Mouse (Mus musculus) CH12.LX (cell line): ENCODE data around the gene Slc44a4. TPM values are rescaled to one million over a fixed set of nuclear protein-coding genes. Genes with fewer than 3 reads are reported as not detected.
"Not testable (repeated sequence)": the region's sequence is repeated elsewhere in the genome, so short reads cannot be mapped to it uniquely, and the experiment has no call there.

ENCODE experiments used
- DNase-seq: peaks from one replicate; pipeline ENCODE4 v3.0.0-alpha.2; 2013; ENCODE audit errors: extremely low read depth
- H3K27ac ChIP-seq: 2 replicates; pipeline ENCODE4 v1.5.1; 2012; ENCODE audit warnings: low read depth, mild to moderate bottlenecking, control low read depth, moderate library complexity; ENCODE audit not compliant: insufficient read depth
- H3K27me3 ChIP-seq: replicated peaks from 2 replicates; pipeline ENCODE3; 2012; ENCODE audit warnings: inconsistent platforms
- H3K36me3 ChIP-seq, 2 experiments: replicated peaks in 1 of 2; 2 replicates each; pipeline versions ENCODE3 to v1.6.1; 2012; ENCODE audit warnings: inconsistent platforms in 1 of 2, low read length in 1 of 2, mild to moderate bottlenecking in 1 of 2, mixed read lengths in 1 of 2, moderate library complexity in 1 of 2; ENCODE audit not compliant: control insufficient read depth in 1 of 2, insufficient read depth in 1 of 2
- H3K4me1 ChIP-seq, 2 experiments: 2 replicates each; pipeline ENCODE4 v1.6.1; 2012; ENCODE audit warnings: inconsistent platforms in 1 of 2, moderate library complexity in 1 of 2; ENCODE audit not compliant: insufficient read depth in 2 of 2, control insufficient read depth in 1 of 2
- H3K4me2 ChIP-seq: 2 replicates; pipeline ENCODE4 v1.6.1; 2012; ENCODE audit warnings: low read depth, mild to moderate bottlenecking, control low read depth; ENCODE audit not compliant: poor library complexity, insufficient read depth, severe bottlenecking
- H3K4me3 ChIP-seq, 3 experiments: fragments of 150-350 bp in 1 of 3; sonication (generic) in 1 of 3; replicated peaks in 1 of 3; 2 replicates each; pipeline versions ENCODE3 to v1.5.1; 2011 to 2012; ENCODE audit warnings: low read depth in 2 of 3, low read length in 2 of 3, mild to moderate bottlenecking in 2 of 3, moderate library complexity in 2 of 3, control low read depth in 1 of 3, improper control_type of control experiment in 1 of 3, inconsistent platforms in 1 of 3, mixed read lengths in 1 of 3; ENCODE audit not compliant: poor library complexity in 1 of 3
- H3K79me2 ChIP-seq: replicated peaks from 2 replicates; pipeline ENCODE4 v1.6.1; 2012; ENCODE audit warnings: mild to moderate bottlenecking, moderate library complexity; ENCODE audit not compliant: control insufficient read depth, poor library complexity, insufficient read depth, severe bottlenecking; ENCODE audit errors: extremely low read depth
- H3K9ac ChIP-seq: 2 replicates; pipeline ENCODE4 v1.6.1; 2012; ENCODE audit warnings: low read depth, mild to moderate bottlenecking, control low read depth, moderate library complexity; ENCODE audit not compliant: insufficient read depth
- H3K9me3 ChIP-seq: replicated peaks from 2 replicates; pipeline ENCODE3; 2012; ENCODE audit warnings: low read length, inconsistent platforms, mixed read lengths
- BHLHE40 ChIP-seq: IDR thresholded peaks from 2 replicates; pipeline ENCODE4 v1.6.1; 2011; ENCODE audit warnings: mild to moderate bottlenecking, low read depth, low read length, improper control_type of control experiment
- CHD1 ChIP-seq: IDR thresholded peaks from 2 replicates; pipeline ENCODE4 v1.6.1; 2012; ENCODE audit warnings: low read depth, low read length, improper control_type of control experiment, inconsistent platforms
- CHD2 ChIP-seq: IDR thresholded peaks from 2 replicates; pipeline ENCODE4 v1.6.1; 2011; ENCODE audit warnings: low read length, improper control_type of control experiment
- CTCF ChIP-seq, 2 experiments: IDR thresholded peaks in 1 of 2; conservative IDR thresholded peaks in 1 of 2; 2 replicates each; pipeline ENCODE4 v1.5.1; 2011 to 2012; ENCODE audit warnings: low read depth in 2 of 2, low read length in 2 of 2, improper control_type of control experiment in 1 of 2, inconsistent platforms in 1 of 2, mild to moderate bottlenecking in 1 of 2, moderate library complexity in 1 of 2
- ELF1 ChIP-seq: IDR thresholded peaks from 2 replicates; pipeline ENCODE4 v1.6.1; 2014; ENCODE audit warnings: low read depth, mild to moderate bottlenecking, inconsistent platforms, low read length, improper control_type of control experiment
- EP300 ChIP-seq: IDR thresholded peaks from 2 replicates; pipeline ENCODE4 v1.6.1; 2011; ENCODE audit warnings: low read length, improper control_type of control experiment
- ETS1 ChIP-seq: conservative IDR thresholded peaks from 2 replicates; pipeline ENCODE4 v1.6.1; 2012; ENCODE audit warnings: low read depth, mild to moderate bottlenecking, inconsistent platforms, low read length, improper control_type of control experiment, moderate library complexity
- GABPA ChIP-seq: IDR thresholded peaks from 2 replicates; pipeline ENCODE4 v1.6.1; 2012; ENCODE audit warnings: low read depth, low read length, improper control_type of control experiment, inconsistent platforms; ENCODE audit not compliant: insufficient replicate concordance
- HCFC1 ChIP-seq: IDR thresholded peaks from 2 replicates; pipeline ENCODE4 v1.6.1; 2012; ENCODE audit warnings: low read depth, mild to moderate bottlenecking, inconsistent platforms, low read length, improper control_type of control experiment
- JUN ChIP-seq: IDR thresholded peaks from 2 replicates; pipeline ENCODE4 v1.6.1; 2011; ENCODE audit warnings: low read depth, mild to moderate bottlenecking, low read length, improper control_type of control experiment, moderate library complexity; ENCODE audit not compliant: insufficient read depth
- JUND ChIP-seq: conservative IDR thresholded peaks from 2 replicates; pipeline ENCODE4 v1.6.1; 2011; ENCODE audit warnings: low read depth, low read length, improper control_type of control experiment
- KAT2A ChIP-seq: IDR thresholded peaks from 2 replicates; pipeline ENCODE4 v1.6.1; 2012; ENCODE audit warnings: low read length, improper control_type of control experiment, inconsistent platforms; ENCODE audit not compliant: insufficient replicate concordance
- MAX ChIP-seq: IDR thresholded peaks from 2 replicates; pipeline ENCODE4 v1.6.1; 2011; ENCODE audit warnings: low read length, improper control_type of control experiment
- MAZ ChIP-seq: IDR thresholded peaks from 2 replicates; pipeline ENCODE4 v1.6.1; 2012; ENCODE audit warnings: low read depth, mild to moderate bottlenecking, inconsistent platforms, low read length, improper control_type of control experiment, moderate library complexity
- MEF2A ChIP-seq: IDR thresholded peaks from 2 replicates; pipeline ENCODE4 v1.6.1; 2014; ENCODE audit warnings: low read depth, mild to moderate bottlenecking, inconsistent platforms, low read length, improper control_type of control experiment, borderline replicate concordance
- MYC ChIP-seq: IDR thresholded peaks from 2 replicates; pipeline ENCODE4 v1.6.1; 2011; ENCODE audit warnings: low read depth, mild to moderate bottlenecking, improper control_type of control experiment, low read length
- PAX5 ChIP-seq: IDR thresholded peaks from 2 replicates; pipeline ENCODE4 v1.6.1; 2012; ENCODE audit warnings: low read length, inconsistent platforms, mixed read lengths
- POLR2A ChIP-seq: IDR thresholded peaks from 2 replicates; pipeline ENCODE4 v1.6.1; 2011; ENCODE audit warnings: low read depth, mild to moderate bottlenecking, improper control_type of control experiment, low read length
- POLR2AphosphoS2 ChIP-seq: IDR thresholded peaks from 2 replicates; pipeline ENCODE4 v1.6.1; 2011; ENCODE audit warnings: low read depth, low read length, improper control_type of control experiment
- RAD21 ChIP-seq: IDR thresholded peaks from 2 replicates; pipeline ENCODE4 v1.6.1; 2011; ENCODE audit warnings: low read depth, mild to moderate bottlenecking, low read length, improper control_type of control experiment, moderate library complexity
- RCOR1 ChIP-seq: conservative IDR thresholded peaks from 2 replicates; pipeline ENCODE4 v1.6.1; 2012; ENCODE audit warnings: low read depth, mild to moderate bottlenecking, inconsistent platforms, low read length, improper control_type of control experiment
- SIN3A ChIP-seq: IDR thresholded peaks from 2 replicates; pipeline ENCODE4 v1.6.1; 2012; ENCODE audit warnings: low read length, improper control_type of control experiment, inconsistent platforms
- TBP ChIP-seq: conservative IDR thresholded peaks from 2 replicates; pipeline ENCODE4 v1.6.1; 2011; ENCODE audit warnings: low read depth, low read length, improper control_type of control experiment
- TCF12 ChIP-seq: IDR thresholded peaks from 2 replicates; pipeline ENCODE4 v1.6.1; 2014; ENCODE audit warnings: low read depth, mild to moderate bottlenecking, inconsistent platforms, low read length, improper control_type of control experiment
- USF1 ChIP-seq: IDR thresholded peaks from 2 replicates; pipeline ENCODE4 v1.6.1; 2014; ENCODE audit warnings: low read depth, mild to moderate bottlenecking, inconsistent platforms, low read length, improper control_type of control experiment
- USF2 ChIP-seq: conservative IDR thresholded peaks from 2 replicates; pipeline ENCODE4 v1.6.1; 2011; ENCODE audit warnings: low read depth, low read length, improper control_type of control experiment
- ZC3H11A ChIP-seq: IDR thresholded peaks from 2 replicates; pipeline ENCODE4 v1.6.1; 2012; ENCODE audit warnings: low read depth, mild to moderate bottlenecking, inconsistent platforms, low read length, improper control_type of control experiment
- ZKSCAN1 ChIP-seq: IDR thresholded peaks from 2 replicates; pipeline ENCODE4 v1.6.1; 2012; ENCODE audit warnings: low read depth, inconsistent platforms, low read length, improper control_type of control experiment, borderline replicate concordance
- ZMIZ1 ChIP-seq: IDR thresholded peaks from 2 replicates; pipeline ENCODE4 v1.6.1; 2012; ENCODE audit warnings: low read depth, mild to moderate bottlenecking, inconsistent platforms, low read length, improper control_type of control experiment
- ZNF384 ChIP-seq: IDR thresholded peaks from 2 replicates; pipeline ENCODE4 v1.6.1; 2012; ENCODE audit warnings: low read depth, low read length, improper control_type of control experiment, inconsistent platforms
- dilution Hi-C: fragments of 300-500 bp; cut with MboI; formaldehyde crosslinking; loops from 2 replicates; pipeline ENCODE4 v1.14.3; 2020; ENCODE audit warnings: low sequenced_read_pairs; ENCODE audit not compliant: extremely low pct_unique_long_range_greater_than_20kb, extremely low pct_ligation_motif_present
- in situ Hi-C: fragments of 300-500 bp; cut with MboI; formaldehyde crosslinking; loops from 3 replicates; pipeline ENCODE4 v1.14.3; 2019; ENCODE audit warnings: low sequenced_read_pairs, low pct_ligation_motif_present, low pct_unique_long_range_greater_than_20kb, mixed read lengths
- polyA plus RNA-seq: library from polyadenylated mRNA; unstranded; fragments of >175 nt; gene quantifications from 2 replicates; pipeline ENCODE4 v1.2.1, GENCODE M21; 2012; ENCODE audit warnings: low read depth; ENCODE audit not compliant: insufficient read length
- total RNA-seq, 2 experiments: library from RNA; depleted of rRNA; stranded (reverse); fragments of 300-350 nt in 1 of 2; fragments of >200 nt in 1 of 2; gene quantifications; 2 replicates each; pipeline ENCODE4 v1.2.3; 2012 to 2014

Gene Slc44a4
- total and polyA plus RNA-seq, 3 experiments = 0.55 to 1.4 (median 0.62) TPM

DNA sequence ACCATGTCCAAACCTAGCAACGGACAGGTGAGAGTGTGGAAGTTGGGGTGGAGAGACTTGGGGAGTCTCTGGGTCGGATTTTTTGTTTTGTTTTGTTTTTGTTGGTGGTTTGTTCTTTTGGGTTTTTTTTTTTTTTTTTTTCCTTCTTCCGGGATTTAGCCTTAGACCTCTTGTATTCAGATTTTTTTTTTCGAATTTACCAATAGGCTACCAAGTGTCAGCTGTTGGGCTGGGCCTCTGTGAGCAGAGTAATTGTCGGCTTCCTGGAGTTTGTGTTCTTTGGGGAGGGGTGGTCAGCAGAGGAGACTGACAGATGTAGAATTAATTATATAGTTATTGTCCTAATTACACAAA is 14.4 kb upstream of the Slc44a4 start:
- Histone ChIP-seq H3K27ac (peak overlapping the region; percentile 89), H3K4me3 (peak overlapping the region; percentile 91 to 93 (median 92)), H3K9me3 (peaks cover 5% of the 10 kb centered on the region), H3K4me1 (peaks cover 7 to 25% of the 10 kb centered on the region in 2 experiments), H3K27me3 (no peaks in the 10 kb centered on the region), H3K36me3 (peaks cover 24 to 49% of the 10 kb centered on the region in 2 experiments)
- in situ Hi-C loops = no loop called here
- TF ChIP-seq CTCF (conservative IDR thresholded peaks at IDR 0.05 in 1 of 2, IDR thresholded peaks at IDR 0.05 in 1 of 2; ENCODE audit: low read depth in 2 of 2, low read length in 2 of 2) (no peak), ZC3H11A (no peak), RCOR1 (no peak), ELF1 (peak; percentile 90), TBP (0 out of 2 replicates have a peak, but pooled peaks have one; percentile 26), GABPA (no peak), KAT2A (no peak), TCF12 (no peak), CHD2 (no peak), JUN (no peak), MEF2A (no peak), PAX5 (no peak), ZNF384 (peak; percentile 96), ZKSCAN1 (no peak), BHLHE40 (no peak), MAZ (0 out of 2 replicates have a peak, but pooled peaks have one; percentile 22), JUND (no peak), USF2 (no peak), MAX (no peak), ETS1 (no peak; the same call in 1 of the 2 replicates), USF1 (no peak; the same call in 1 of the 2 replicates), EP300 (no peak), CHD1 (no peak), SIN3A (peak; percentile 71; the same call in 1 of the 2 replicates), MYC (peak; percentile 46; the same call in 1 of the 2 replicates), POLR2A (no peak; the same call in 1 of the 2 replicates), POLR2AphosphoS2 (no peak), HCFC1 (peak; percentile 47), RAD21 (no peak), ZMIZ1 (0 out of 2 replicates have a peak, but pooled peaks have one; percentile 5)
- TF ChIP-seq, all 38 proteins: peak for 8
- Histone ChIP-seq H3K79me2 (peaks cover 17% of the 10 kb centered on the region), H3K4me2 (peak overlapping the region; percentile 63), H3K9ac (peak overlapping the region; percentile 94)
- dilution Hi-C loops = no loop called here
- DNase-seq = peak; percentile 64

DNA sequence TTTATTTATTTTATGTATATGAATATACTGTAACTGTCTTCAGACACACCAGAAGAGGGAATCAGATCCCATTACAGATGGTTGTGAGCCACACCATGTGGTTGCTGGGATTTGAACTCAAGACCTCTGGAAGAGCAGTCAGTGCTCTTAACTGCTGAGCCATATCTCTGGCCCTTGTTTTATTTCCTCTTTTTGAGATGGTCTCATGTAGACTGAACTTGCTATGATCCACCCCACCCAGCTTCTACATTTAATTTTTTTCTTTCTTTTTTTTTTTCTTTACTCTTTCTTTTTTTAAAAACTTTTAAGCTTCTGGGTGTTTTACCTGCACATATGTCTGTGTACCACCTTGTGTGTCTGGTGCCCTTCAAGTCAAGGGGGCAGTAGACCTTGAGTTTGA is 13.4 kb upstream of the Slc44a4 start:
- in situ Hi-C loops, H3K9ac ChIP-seq, H3K4me3 ChIP-seq, H3K27ac ChIP-seq, dilution Hi-C loops, H3K27me3 ChIP-seq, DNase-seq, H3K9me3 ChIP-seq: not testable (repeated sequence)
- Histone ChIP-seq H3K4me2 (peak overlapping the region; percentile 63; the same call in 1 of the 2 replicates), H3K4me1 (peaks cover 0 to 15% of the 10 kb centered on the region in 2 experiments; a peak in 2 of 4 replicates), H3K79me2 (peaks cover 17% of the 10 kb centered on the region), H3K36me3 (peaks cover 30 to 51% of the 10 kb centered on the region in 2 experiments)
